In genomic region chr2:162968357-162968756, GRCm38 (mm10) we compare ENCODE assay signal across 8 mouse cellular contexts. TPM values are rescaled to one million over a fixed set of nuclear protein-coding genes. Genes with fewer than 3 reads are reported as not detected.
A peak's percentile ranks its signal among the peaks of the same experiment; 100 is the strongest.
DNase-seq lines count a peak whose midpoint lies in the region; ATAC-seq lines count a peak whose summit lies in the region.

No protein-coding gene starts in this region.

- ATAC-seq in erythroid progenitor cell, adult 5-6 weeks (replicated peaks; ENCODE audit: low FRiP score, poor library complexity, severe bottlenecking): peak; percentile 39; the same call in 1 of the 2 replicates

- DNase-seq in cerebellum, adult 8-10 months: peak; percentile 25
- DNase-seq in cerebellum, adult 9-10 months: no peak
- DNase-seq in urinary bladder, postnatal 25 days (ENCODE audit: low spot score): peak; percentile 49
- DNase-seq in urinary bladder, postnatal 4 days (ENCODE audit: low spot score in 2 of 2): no peak
- peak; percentile 62 to 77 for DNase-seq in kidney, postnatal 36 days
- DNase-seq in naive thymus-derived CD4-positive, alpha-beta T cell, adult 2 months (ENCODE audit: low read depth): peak; percentile 63
- no peak for DNase-seq in right cerebral cortex, adult 18-20 months

RNA-seq across cellular contexts. Expression of gene Sgk2, which starts 18.8 kb away (rescaled TPM):
- total RNA-seq in erythroid progenitor cell, adult 5-6 weeks (2015; ENCODE audit: low replicate concordance): not detected in 2 replicates
- total RNA-seq in erythroid progenitor cell, adult 5-6 weeks (2017; ENCODE audit: low replicate concordance): not detected in 2 replicates

RNA-seq across cellular contexts. Expression of gene L3mbtl1, which starts 25.1 kb away (rescaled TPM):
- 0.36 TPM in 1 of 2 replicates, not detected in the other for total RNA-seq in erythroid progenitor cell, adult 5-6 weeks (2015; ENCODE audit: low replicate concordance)
- total RNA-seq in erythroid progenitor cell, adult 5-6 weeks (2017; ENCODE audit: low replicate concordance): not detected in 2 replicates

RNA-seq across cellular contexts. Expression of gene Srsf6, which starts 37.0 kb away (rescaled TPM):
- 102 and 149 TPM in 2 replicates for total RNA-seq in erythroid progenitor cell, adult 5-6 weeks (2015; ENCODE audit: low replicate concordance)
- total RNA-seq in erythroid progenitor cell, adult 5-6 weeks (2017; ENCODE audit: low replicate concordance): 107 and 121 TPM in 2 replicates

RNA-seq across cellular contexts. Expression of gene Ift52, which starts 48.8 kb away (rescaled TPM):
- total RNA-seq in erythroid progenitor cell, adult 5-6 weeks (2015; ENCODE audit: low replicate concordance): 9.2 and 9.7 TPM in 2 replicates
- 7.6 and 12.3 TPM in 2 replicates for total RNA-seq in erythroid progenitor cell, adult 5-6 weeks (2017; ENCODE audit: low replicate concordance)

Comparison
In these comparisons a context has a peak if more than half of its experiments do, and no peak if none do; other contexts are left out.
1. DNase-seq: peak in cerebellum, adult 8-10 months (single experiment), urinary bladder, postnatal 25 days (single experiment), kidney, postnatal 36 days (2 of 2) and naive thymus-derived CD4-positive, alpha-beta T cell, adult 2 months (single experiment); none in cerebellum, adult 9-10 months (single experiment), urinary bladder, postnatal 4 days (0 of 2) and right cerebral cortex, adult 18-20 months (single experiment).